Mouse (Mus musculus) midbrain, postnatal 0 days (tissue): ENCODE measurements at regions not wholly inside any gene's neighbourhood (a gene's known extent, or its start where the extent isn't known, plus 50 kb on each side); places are given as distances from the start of the nearest gene placed in this dataset.
A peak's percentile ranks its signal among the peaks of the same experiment; 100 is the strongest.

Experiments used
- ATAC-seq: fragments of 200-750 bp; cut with Nextera tagmentation; 2 replicates; pipeline ENCODE4 v1.8.0; 2017; ENCODE audit warnings: moderate number of reproducible peaks, mild to moderate bottlenecking, moderate TSS enrichment, moderate library complexity; ENCODE audit not compliant: low FRiP score
- DNase-seq: peaks from one replicate; pipeline ENCODE4 v3.0.0-alpha.2; 2015; ENCODE audit warnings: low spot score
- H3K27ac ChIP-seq: fragments of 300-500 bp; sonication (generic); 2 replicates; pipeline ENCODE4 v1.5.1; 2014; ENCODE audit warnings: low read depth, mild to moderate bottlenecking, low read length, mixed read lengths
- H3K27me3 ChIP-seq: fragments of 300-500 bp; sonication (generic); 2 replicates; pipeline ENCODE4 v1.6.1; 2014; ENCODE audit warnings: low read length, control low read depth, mixed read lengths; ENCODE audit not compliant: insufficient read depth
- H3K36me3 ChIP-seq: fragments of 300-500 bp; sonication (generic); 2 replicates; pipeline ENCODE4 v1.6.1; 2014; ENCODE audit warnings: low read length, control low read depth, mixed read lengths; ENCODE audit not compliant: insufficient read depth
- H3K4me1 ChIP-seq: fragments of 300-500 bp; sonication (generic); 2 replicates; pipeline ENCODE4 v1.6.1; 2014; ENCODE audit warnings: mild to moderate bottlenecking, control low read depth, antibody characterized with exemption, low read length, mixed read lengths; ENCODE audit not compliant: insufficient read depth
- H3K4me2 ChIP-seq: fragments of 300-500 bp; sonication (generic); 2 replicates; pipeline ENCODE4 v1.6.1; 2014; ENCODE audit warnings: low read depth, mild to moderate bottlenecking, low read length, mixed read lengths; ENCODE audit not compliant: poor library complexity, severe bottlenecking
- H3K4me3 ChIP-seq: fragments of 300-500 bp; sonication (generic); 2 replicates; pipeline ENCODE4 v1.5.1; 2014; ENCODE audit warnings: low read depth, mild to moderate bottlenecking, low read length, moderate library complexity
- H3K9ac ChIP-seq: fragments of 300-500 bp; sonication (generic); replicated peaks from 2 replicates; pipeline ENCODE4 v1.6.1; 2014; ENCODE audit warnings: mild to moderate bottlenecking, low read length, moderate library complexity, mixed read lengths; ENCODE audit not compliant: poor library complexity, severe bottlenecking
- H3K9me3 ChIP-seq: fragments of 300-500 bp; sonication (generic); 2 replicates; pipeline ENCODE4 v1.6.1; 2016; ENCODE audit warnings: low read length, control low read depth
- CTCF ChIP-seq: IDR thresholded peaks from 2 replicates; pipeline ENCODE4 v1.5.1; 2016; ENCODE audit warnings: antibody characterized with exemption, mild to moderate bottlenecking
- WGBS: fragments of 180-500 bp; shearing (Covaris S2); extraction: QIAGEN DNeasy Blood & Tissue Kit; methylation state at CpG from one replicate; pipeline ENCODE4 v1.1.7; 2014; 5-methylcytosine and 5-hydroxymethylcytosine counted together

- H3K4me1 ChIP-seq, result no peaks in the 10 kb centered on the region
- H3K4me2 ChIP-seq, result no peak overlapping the region
- no peak overlapping the region for H3K9ac ChIP-seq
- H3K27ac ChIP-seq, result no peak overlapping the region
- ATAC-seq (no peak), DNase-seq (no peak)
- 76% methylated on average over 1 of the region's 1 CpGs for WGBS
- TF ChIP-seq CTCF, result no peak
- H3K9me3 ChIP-seq, result no peaks in the 10 kb centered on the region
- no peaks in the 10 kb centered on the region for H3K27me3 ChIP-seq
- H3K36me3 ChIP-seq, result no peaks in the 10 kb centered on the region
- H3K4me3 ChIP-seq, result no peak overlapping the region
These were observed 530.3 kb upstream of the Lrrc6 start for GRCm38 (mm10) chr15:67030975-67031374.

- WGBS, result 69% methylated on average over 1 of the region's 1 CpGs
- no peaks in the 10 kb centered on the region for H3K36me3 ChIP-seq
- ATAC-seq (no peak), DNase-seq (peak; percentile 62)
- H3K9me3 ChIP-seq, result no peaks in the 10 kb centered on the region
- H3K4me2 ChIP-seq, result no peak overlapping the region
- H3K27me3 ChIP-seq, result no peaks in the 10 kb centered on the region
- TF ChIP-seq CTCF, result no peak
- H3K9ac ChIP-seq, result no peak overlapping the region
- H3K4me1 ChIP-seq, result no peaks in the 10 kb centered on the region
- H3K27ac ChIP-seq, result no peak overlapping the region
- H3K4me3 ChIP-seq, result no peak overlapping the region
These were observed 527.5 kb upstream of the Lrrc6 start for GRCm38 (mm10) chr15:67028161-67028560.

- no peak for TF ChIP-seq CTCF
- no peak overlapping the region for H3K9ac ChIP-seq
- WGBS, result 79% methylated on average over 2 of the region's 2 CpGs
These were observed 527.0 kb upstream of the Lrrc6 start for GRCm38 (mm10) chr15:67027751-67028150.

GRCm38 (mm10) chr15:67025746-67026145, 525.0 kb upstream of the Lrrc6 start:
- Histone ChIP-seq H3K27ac (no peak overlapping the region), H3K27me3 (no peaks in the 10 kb centered on the region), H3K4me2 (no peak overlapping the region), H3K9ac (no peak overlapping the region), H3K4me3 (no peak overlapping the region), H3K9me3 (no peaks in the 10 kb centered on the region), H3K4me1 (no peaks in the 10 kb centered on the region), H3K36me3 (no peaks in the 10 kb centered on the region)
- no peak for TF ChIP-seq CTCF
- no peak for ATAC-seq
- DNase-seq, result no peak
- 93% methylated on average over 4 of the region's 4 CpGs for WGBS

More at GRCm38 (mm10) chr15:67027751-67028150, 527.0 kb upstream of the Lrrc6 start:
- Histone ChIP-seq H3K9me3 (no peaks in the 10 kb centered on the region), H3K4me2 (no peak overlapping the region), H3K36me3 (no peaks in the 10 kb centered on the region), H3K27me3 (no peaks in the 10 kb centered on the region), H3K4me3 (no peak overlapping the region), H3K4me1 (no peaks in the 10 kb centered on the region), H3K27ac (no peak overlapping the region)
- DNase-seq, result no peak
- no peak for ATAC-seq

- DNase-seq, result no peak
- no peaks in the 10 kb centered on the region for H3K27me3 ChIP-seq
- no peak for TF ChIP-seq CTCF
- H3K4me2 ChIP-seq, result no peak overlapping the region
- WGBS, result 80% methylated on average over 2 of the region's 2 CpGs
- no peak overlapping the region for H3K27ac ChIP-seq
- no peaks in the 10 kb centered on the region for H3K36me3 ChIP-seq
- no peak overlapping the region for H3K9ac ChIP-seq
- no peaks in the 10 kb centered on the region for H3K4me1 ChIP-seq
- no peak overlapping the region for H3K4me3 ChIP-seq
- no peaks in the 10 kb centered on the region for H3K9me3 ChIP-seq
- no peak for ATAC-seq
These were observed 523.7 kb upstream of the Lrrc6 start for GRCm38 (mm10) chr15:67024386-67024785.

- ATAC-seq, result no peak
- H3K9me3 ChIP-seq, result no peaks in the 10 kb centered on the region
- TF ChIP-seq CTCF, result no peak
- H3K4me1 ChIP-seq, result no peaks in the 10 kb centered on the region
- H3K36me3 ChIP-seq, result no peaks in the 10 kb centered on the region
- WGBS, result 88% methylated on average over 1 of the region's 1 CpGs
- H3K4me2 ChIP-seq, result no peak overlapping the region
- no peaks in the 10 kb centered on the region for H3K27me3 ChIP-seq
- no peak overlapping the region for H3K9ac ChIP-seq
- H3K27ac ChIP-seq, result no peak overlapping the region
- no peak overlapping the region for H3K4me3 ChIP-seq
- DNase-seq, result no peak
These were observed 522.4 kb upstream of the Lrrc6 start for GRCm38 (mm10) chr15:67023081-67023480.
